Mouse (Mus musculus) spleen, adult 2 months (tissue): ENCODE data around the gene Eef1akmt2.

ENCODE experiments used
- CTCF ChIP-seq: fragments of 200-500 bp; IDR thresholded peaks from 2 replicates; pipeline ENCODE4 v1.5.1; 2011; ENCODE audit warnings: mild to moderate bottlenecking, inconsistent platforms; ENCODE audit not compliant: insufficient read depth, insufficient read length, insufficient replicate concordance; ENCODE audit errors: extremely low read depth
- POLR2A ChIP-seq: fragments of 200-500 bp; IDR thresholded peaks from 2 replicates; pipeline ENCODE4 v1.6.1; 2011; ENCODE audit warnings: low read depth, low read length, inconsistent platforms

GRCm38 (mm10) chr7:132858043-132858608 lies 5.7 kb upstream of the Eef1akmt2 start:
- TF ChIP-seq POLR2A, result no peak
- no peak for TF ChIP-seq CTCF
